Mouse (Mus musculus) hindbrain, embryonic 14.5 days (tissue): ENCODE measurements at regions not wholly inside any gene's neighbourhood (a gene's known extent, or its start where the extent isn't known, plus 50 kb on each side); places are given as distances from the start of the nearest gene placed in this dataset.

Experiments
- ATAC-seq: fragments of 200-750 bp; cut with Nextera tagmentation; 2 replicates; pipeline ENCODE4 v1.8.0; 2017; ENCODE audit warnings: moderate number of reproducible peaks, mild to moderate bottlenecking, moderate TSS enrichment, moderate library complexity; ENCODE audit not compliant: low FRiP score
- DNase-seq: peaks from one replicate; pipeline ENCODE4 v3.0.0-alpha.2; 2015; ENCODE audit warnings: low spot score
- H3K27ac ChIP-seq: fragments of 300-500 bp; sonication (generic); 2 replicates; pipeline ENCODE4 v1.5.1; 2014; ENCODE audit warnings: mild to moderate bottlenecking, moderate library complexity
- H3K27me3 ChIP-seq: fragments of 300-500 bp; sonication (generic); 2 replicates; pipeline ENCODE4 v1.6.1; 2014; ENCODE audit warnings: mild to moderate bottlenecking, low read length, mixed read lengths; ENCODE audit not compliant: control insufficient read depth, insufficient read depth
- H3K36me3 ChIP-seq: fragments of 300-500 bp; sonication (generic); replicated peaks from 2 replicates; pipeline ENCODE4 v1.6.1; 2014; ENCODE audit not compliant: control insufficient read depth, insufficient read depth
- H3K4me1 ChIP-seq: fragments of 300-500 bp; sonication (generic); replicated peaks from 2 replicates; pipeline ENCODE4 v1.6.1; 2014; ENCODE audit warnings: antibody characterized with exemption, low read length, mixed read lengths; ENCODE audit not compliant: control insufficient read depth, insufficient read depth
- H3K4me2 ChIP-seq: fragments of 300-500 bp; sonication (generic); replicated peaks from 2 replicates; pipeline ENCODE4 v1.6.1; 2014; ENCODE audit warnings: mild to moderate bottlenecking, moderate library complexity
- H3K4me3 ChIP-seq: fragments of 300-500 bp; sonication (generic); replicated peaks from 2 replicates; pipeline ENCODE4 v1.5.1; 2014; ENCODE audit warnings: mild to moderate bottlenecking, low read length
- H3K9ac ChIP-seq: fragments of 300-500 bp; sonication (generic); 2 replicates; pipeline ENCODE4 v1.6.1; 2014
- H3K9me3 ChIP-seq: fragments of 300-500 bp; sonication (generic); 2 replicates; pipeline ENCODE4 v1.6.1; 2016; ENCODE audit warnings: low read length; ENCODE audit not compliant: control insufficient read depth
- WGBS: fragments of 180-500 bp; shearing (Covaris S2); extraction: QIAGEN DNeasy Blood & Tissue Kit; methylation state at CpG from one replicate; pipeline ENCODE4 v1.1.7; 2014; 5-methylcytosine and 5-hydroxymethylcytosine counted together

DNA sequence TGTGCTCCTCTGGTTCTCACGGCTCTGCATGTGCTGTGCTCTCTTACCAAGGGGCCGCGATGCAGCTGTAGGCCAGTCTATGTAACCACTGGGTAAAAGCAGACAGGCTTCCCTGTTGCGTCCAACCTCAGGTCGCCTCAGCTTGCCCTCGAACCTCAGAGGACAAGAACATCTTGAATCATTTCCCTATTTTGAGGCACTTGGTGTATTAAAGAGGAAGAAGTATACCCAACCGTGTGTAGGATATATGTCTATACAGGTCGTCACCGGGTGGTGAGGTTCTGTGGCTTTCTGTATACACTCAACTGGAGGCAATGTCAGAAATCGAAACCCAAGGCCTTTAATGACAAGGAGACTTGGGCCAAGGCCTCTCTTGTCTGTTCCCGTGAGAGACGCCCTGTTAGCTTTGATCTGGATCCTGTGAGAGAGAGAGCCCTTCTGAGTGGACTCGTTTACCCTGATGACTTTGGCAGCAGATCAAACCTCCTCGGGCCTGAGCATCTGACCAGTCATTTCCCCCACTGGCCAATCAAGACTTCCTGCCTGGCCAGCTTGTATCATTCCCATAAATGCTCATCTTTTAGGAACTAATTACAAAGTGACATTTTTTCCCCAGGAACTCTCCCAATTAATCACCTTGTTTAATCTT, 135.3 kb downstream of the 1500009L16Rik start:
- ATAC-seq (no peak), DNase-seq (no peak)
- H3K27ac ChIP-seq = no peak overlapping the region
- H3K27me3 ChIP-seq = no peaks in the 10 kb centered on the region
- H3K36me3 ChIP-seq = no peaks in the 10 kb centered on the region
- no peaks in the 10 kb centered on the region for H3K9me3 ChIP-seq
- WGBS = 82% methylated on average over 14 of the region's 14 CpGs
- no peaks in the 10 kb centered on the region for H3K4me1 ChIP-seq
- H3K4me3 ChIP-seq = no peak overlapping the region
- H3K4me2 ChIP-seq = no peak overlapping the region
- no peak overlapping the region for H3K9ac ChIP-seq

DNA sequence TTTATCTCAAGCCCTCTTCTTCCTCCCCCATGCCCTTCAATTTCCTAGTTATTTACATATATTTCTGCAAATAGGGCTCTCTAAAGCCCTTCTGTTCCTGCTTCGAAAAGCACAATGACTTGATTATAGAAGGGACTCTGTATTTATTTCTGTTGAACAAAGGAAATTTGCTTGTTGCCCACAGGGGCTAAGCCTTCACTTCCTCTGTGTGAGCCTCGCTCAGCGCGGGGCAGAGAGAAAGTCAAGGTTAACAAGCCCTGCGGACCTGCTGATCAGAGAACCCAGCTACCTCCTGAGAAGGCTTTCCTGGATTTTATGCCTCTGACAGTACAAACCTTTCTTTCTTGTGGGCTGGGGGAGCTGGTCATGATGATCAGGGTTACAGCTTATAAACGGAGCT, 136.0 kb downstream of the 1500009L16Rik start:
- Histone ChIP-seq H3K4me2 (no peak overlapping the region), H3K4me3 (no peak overlapping the region), H3K27me3 (no peaks in the 10 kb centered on the region), H3K36me3 (no peaks in the 10 kb centered on the region), H3K27ac (no peak overlapping the region), H3K9ac (no peak overlapping the region), H3K4me1 (no peaks in the 10 kb centered on the region), H3K9me3 (no peaks in the 10 kb centered on the region)
- ATAC-seq = no peak
- 64% methylated on average over 6 of the region's 6 CpGs for WGBS
- DNase-seq = no peak

DNA sequence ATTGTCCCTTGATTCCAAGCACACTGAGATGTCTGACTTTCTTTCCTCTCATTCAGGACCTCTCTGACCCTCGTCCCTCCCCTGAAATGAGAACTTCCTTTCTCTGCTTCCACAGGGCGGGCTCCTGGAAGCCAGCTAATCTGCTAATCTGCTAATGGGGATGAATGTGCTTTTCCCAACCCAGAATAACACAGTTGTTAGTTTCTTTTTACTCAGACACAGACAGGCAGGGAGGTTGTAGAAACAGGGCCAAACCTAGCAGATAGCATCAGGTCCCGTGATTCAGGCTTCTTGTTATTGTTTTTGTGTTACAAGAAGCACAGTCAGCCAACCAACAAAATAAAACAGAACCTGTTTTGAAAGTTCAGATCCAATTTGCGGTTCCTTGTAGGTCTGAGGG, 137.0 kb downstream of the 1500009L16Rik start:
- Histone ChIP-seq H3K27me3 (no peaks in the 10 kb centered on the region), H3K4me2 (no peak overlapping the region), H3K27ac (no peak overlapping the region), H3K4me3 (no peak overlapping the region), H3K4me1 (no peaks in the 10 kb centered on the region), H3K36me3 (no peaks in the 10 kb centered on the region), H3K9me3 (no peaks in the 10 kb centered on the region), H3K9ac (no peak overlapping the region)
- ATAC-seq = no peak
- DNase-seq = no peak
- WGBS = 83% methylated on average over 4 of the region's 4 CpGs

DNA sequence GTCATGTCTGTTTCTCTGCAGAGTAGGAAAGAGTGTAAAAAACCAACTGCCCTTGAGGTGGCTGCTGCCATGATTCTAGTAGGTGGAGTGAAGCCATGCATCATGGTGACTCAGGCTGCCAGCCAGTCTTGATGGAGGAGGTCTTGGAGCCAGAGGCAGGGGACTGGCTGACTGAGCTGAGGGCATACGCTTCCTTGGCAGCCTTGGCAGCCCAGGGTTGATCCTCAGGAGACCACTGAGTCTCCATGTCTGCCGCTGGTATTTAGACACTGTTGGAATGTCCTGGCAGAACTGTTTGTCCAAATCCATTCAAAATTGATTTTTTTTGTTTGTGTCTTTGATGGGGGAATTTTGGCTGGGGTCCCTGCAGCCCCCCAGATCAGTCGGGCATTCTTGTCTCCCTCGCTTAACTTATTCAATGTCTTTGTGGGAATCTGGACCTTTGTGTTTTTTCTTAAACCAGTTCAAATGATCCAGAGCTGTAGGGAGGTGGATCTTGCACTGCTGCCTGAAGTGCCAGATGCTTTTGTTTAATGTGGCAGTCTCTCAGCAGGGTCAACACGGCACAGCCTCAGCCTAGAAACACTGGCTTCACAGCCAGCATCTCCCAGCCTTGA, 139.0 kb downstream of the 1500009L16Rik start:
- Histone ChIP-seq H3K4me1 (no peaks in the 10 kb centered on the region), H3K4me3 (no peak overlapping the region), H3K4me2 (no peak overlapping the region), H3K27ac (no peak overlapping the region), H3K9ac (no peak overlapping the region), H3K36me3 (no peaks in the 10 kb centered on the region), H3K9me3 (no peaks in the 10 kb centered on the region), H3K27me3 (no peaks in the 10 kb centered on the region)
- DNase-seq (peak; percentile 58), ATAC-seq (peak; percentile 79; the same call in 1 of the 2 replicates)
- WGBS = 28% methylated on average over 5 of the region's 5 CpGs

DNA sequence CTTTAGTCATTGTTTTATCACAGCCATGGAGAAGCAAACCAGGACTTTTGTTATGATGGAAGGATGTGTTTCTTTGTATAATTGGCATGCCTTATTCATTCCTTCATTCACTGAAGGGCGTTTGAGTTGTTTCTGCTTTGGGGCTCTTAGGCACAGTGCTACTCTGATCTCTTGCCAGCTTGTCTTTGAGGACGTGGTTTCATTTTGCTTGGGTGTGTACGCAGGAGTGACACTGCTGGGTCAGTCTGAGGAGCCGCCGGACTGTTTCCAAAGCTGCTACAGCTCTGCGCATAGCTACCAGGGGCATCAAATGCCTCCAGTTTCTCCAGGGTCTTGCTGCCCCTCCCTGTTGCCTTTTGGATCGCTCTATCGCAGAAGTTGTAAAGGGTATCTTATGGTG, 141.9 kb downstream of the 1500009L16Rik start:
- Histone ChIP-seq H3K27ac (no peak overlapping the region), H3K4me3 (no peak overlapping the region), H3K9ac (no peak overlapping the region), H3K27me3 (no peaks in the 10 kb centered on the region), H3K9me3 (no peaks in the 10 kb centered on the region), H3K4me2 (no peak overlapping the region), H3K36me3 (no peaks in the 10 kb centered on the region), H3K4me1 (no peaks in the 10 kb centered on the region)
- DNase-seq = no peak
- WGBS = 80% methylated on average over 8 of the region's 8 CpGs
- ATAC-seq = no peak

DNA sequence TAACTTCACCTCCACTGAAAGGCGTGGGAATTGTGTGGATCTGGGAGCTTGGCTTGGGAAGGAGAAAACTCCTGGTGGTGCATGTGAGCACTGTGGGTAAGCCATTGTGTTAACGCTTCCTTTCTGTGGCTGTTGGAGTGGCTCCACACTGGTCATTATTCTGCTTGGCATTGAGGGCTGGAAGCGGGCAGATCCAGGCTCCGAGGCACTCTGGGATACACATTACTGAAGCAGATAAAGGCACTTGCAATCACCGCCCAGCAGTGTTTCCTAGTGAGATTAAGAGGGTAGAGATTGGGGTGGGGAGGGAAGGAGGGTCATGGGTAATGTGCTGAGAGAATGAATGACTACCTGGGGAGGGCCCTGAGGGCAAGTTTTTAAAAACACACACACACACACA, 143.3 kb downstream of the 1500009L16Rik start:
- 32% methylated on average over 5 of the region's 5 CpGs for WGBS
- Histone ChIP-seq H3K27ac (no peak overlapping the region), H3K4me3 (no peak overlapping the region), H3K4me2 (no peak overlapping the region), H3K27me3 (no peaks in the 10 kb centered on the region), H3K4me1 (no peaks in the 10 kb centered on the region), H3K36me3 (no peaks in the 10 kb centered on the region), H3K9ac (no peak overlapping the region), H3K9me3 (no peaks in the 10 kb centered on the region)
- no peak for DNase-seq
- ATAC-seq = peak; percentile 64; the same call in 1 of the 2 replicates

DNA sequence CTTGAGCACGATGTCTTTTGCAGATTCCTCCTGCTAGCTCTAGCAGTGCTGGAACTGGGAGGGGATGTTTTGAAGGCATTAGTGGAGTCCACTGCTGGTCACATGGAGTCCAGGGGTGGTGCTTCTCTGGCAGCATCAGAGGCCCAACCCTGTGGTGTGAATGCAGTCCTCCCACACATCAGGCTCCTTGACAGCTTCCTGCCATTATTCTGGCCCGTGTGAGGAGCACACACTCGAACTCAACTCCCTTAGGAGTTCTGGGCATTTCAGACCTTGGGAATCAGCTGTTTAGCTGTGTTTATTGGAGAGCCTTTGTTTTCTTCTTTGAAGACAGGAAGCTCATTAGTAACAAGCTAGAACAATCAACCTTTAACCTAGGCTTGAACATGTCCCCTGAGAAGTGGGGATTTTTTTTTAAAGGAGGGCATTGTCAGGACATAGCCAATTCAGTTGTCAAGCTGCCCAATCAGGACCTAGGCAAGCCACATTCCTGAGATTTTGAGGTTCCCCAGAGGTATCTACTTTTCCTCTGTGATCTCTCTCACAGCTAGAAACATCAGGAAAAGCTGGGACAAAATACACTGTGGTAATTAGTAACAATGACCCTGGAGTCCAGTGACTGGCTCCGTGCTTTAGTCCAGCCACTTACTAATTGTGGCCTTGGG, 149.2 kb downstream of the 1500009L16Rik start:
- Histone ChIP-seq H3K36me3 (no peaks in the 10 kb centered on the region), H3K4me2 (no peak overlapping the region), H3K27ac (no peak overlapping the region), H3K4me1 (no peaks in the 10 kb centered on the region), H3K27me3 (no peaks in the 10 kb centered on the region), H3K9ac (no peak overlapping the region), H3K4me3 (no peak overlapping the region), H3K9me3 (no peaks in the 10 kb centered on the region)
- ATAC-seq (no peak), DNase-seq (no peak)
- 53% methylated on average over 4 of the region's 4 CpGs for WGBS

DNA sequence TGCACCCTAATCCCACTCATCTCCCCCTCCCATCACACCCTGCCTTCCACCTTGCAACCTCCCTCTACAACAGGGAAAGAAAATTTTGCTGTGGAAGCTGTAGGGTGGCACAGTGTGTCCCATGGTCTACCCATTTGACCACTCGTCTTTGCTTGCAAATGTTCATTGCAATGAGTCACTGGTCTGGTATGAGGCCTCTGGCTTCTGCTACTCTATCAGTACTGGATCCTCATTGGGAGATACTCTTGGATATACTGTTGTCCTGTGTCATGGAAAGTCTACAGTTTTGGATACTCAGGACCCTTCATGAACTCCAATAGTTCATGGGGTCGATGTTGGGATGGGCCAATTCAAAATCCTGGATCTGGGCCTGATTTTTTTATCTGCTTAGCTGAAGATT, 156.1 kb downstream of the 1500009L16Rik start:
- no peak overlapping the region for H3K27ac ChIP-seq
- no peak overlapping the region for H3K4me3 ChIP-seq
- no peaks in the 10 kb centered on the region for H3K4me1 ChIP-seq
- no peak overlapping the region for H3K4me2 ChIP-seq
- 88% methylated on average over 2 of the region's 2 CpGs for WGBS
- ATAC-seq (no peak), DNase-seq (no peak)
- H3K9me3 ChIP-seq = no peaks in the 10 kb centered on the region
- no peaks in the 10 kb centered on the region for H3K36me3 ChIP-seq
- no peak overlapping the region for H3K9ac ChIP-seq
- H3K27me3 ChIP-seq = no peaks in the 10 kb centered on the region

DNA sequence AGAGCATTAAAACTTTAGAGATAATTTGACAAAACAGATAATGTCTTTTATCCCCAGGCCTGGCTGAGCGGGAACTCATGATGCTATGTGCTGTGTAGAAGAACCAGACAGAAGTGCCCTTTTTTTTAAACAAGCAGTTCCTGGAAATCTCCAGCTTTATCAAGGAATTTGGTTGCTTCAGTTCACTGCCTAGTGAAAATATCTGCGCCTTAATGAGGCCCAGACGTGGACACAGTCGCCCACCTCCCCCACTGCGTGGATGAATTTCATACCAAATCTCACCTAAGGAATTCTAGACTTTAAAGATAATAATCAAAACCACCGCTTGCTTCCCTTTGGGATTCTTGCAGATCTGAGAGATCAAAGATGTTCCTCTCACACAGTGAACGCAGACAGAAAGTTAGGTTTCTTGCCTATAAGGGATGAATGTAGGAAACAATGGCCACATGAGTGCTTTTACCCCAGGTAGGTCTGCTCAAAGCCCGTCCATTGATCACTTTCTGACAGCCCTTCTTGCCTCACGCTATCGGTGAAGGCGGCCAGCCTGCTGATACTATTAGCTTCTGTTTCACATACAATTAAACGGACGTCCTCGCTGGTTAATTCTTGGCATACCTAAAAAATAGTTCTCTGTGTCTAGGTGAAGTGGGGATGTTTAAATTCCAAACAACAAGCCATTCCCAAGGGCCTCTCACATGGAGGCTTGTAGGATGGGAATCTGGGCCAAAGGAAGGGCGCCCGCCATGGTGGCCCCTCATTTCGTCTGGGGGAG, 159.6 kb downstream of the 1500009L16Rik start:
- H3K9me3 ChIP-seq = no peaks in the 10 kb centered on the region
- no peak overlapping the region for H3K27ac ChIP-seq
- H3K27me3 ChIP-seq = no peaks in the 10 kb centered on the region
- DNase-seq (no peak), ATAC-seq (no peak)
- no peaks in the 10 kb centered on the region for H3K36me3 ChIP-seq
- no peak overlapping the region for H3K4me3 ChIP-seq
- no peak overlapping the region for H3K4me2 ChIP-seq
- 75% methylated on average over 17 of the region's 17 CpGs for WGBS
- H3K9ac ChIP-seq = no peak overlapping the region
- no peaks in the 10 kb centered on the region for H3K4me1 ChIP-seq
